Mouse (Mus musculus) inflammation-experienced regulatory T-cells, adult 16 weeks (primary cell): ENCODE data around the gene Zdhhc4. TPM values are rescaled to one million over a fixed set of nuclear protein-coding genes. Genes with fewer than 3 reads are reported as not detected.

Experiments used
- polyA plus RNA-seq: library from polyadenylated mRNA; unstranded; fragments of 100-300 nt; shearing (Covaris generic); gene quantifications from one replicate; pipeline ENCODE4 v1.2.1, GENCODE M21; 2017

Zdhhc4 gene
- 108 TPM for polyA plus RNA-seq

DNA sequence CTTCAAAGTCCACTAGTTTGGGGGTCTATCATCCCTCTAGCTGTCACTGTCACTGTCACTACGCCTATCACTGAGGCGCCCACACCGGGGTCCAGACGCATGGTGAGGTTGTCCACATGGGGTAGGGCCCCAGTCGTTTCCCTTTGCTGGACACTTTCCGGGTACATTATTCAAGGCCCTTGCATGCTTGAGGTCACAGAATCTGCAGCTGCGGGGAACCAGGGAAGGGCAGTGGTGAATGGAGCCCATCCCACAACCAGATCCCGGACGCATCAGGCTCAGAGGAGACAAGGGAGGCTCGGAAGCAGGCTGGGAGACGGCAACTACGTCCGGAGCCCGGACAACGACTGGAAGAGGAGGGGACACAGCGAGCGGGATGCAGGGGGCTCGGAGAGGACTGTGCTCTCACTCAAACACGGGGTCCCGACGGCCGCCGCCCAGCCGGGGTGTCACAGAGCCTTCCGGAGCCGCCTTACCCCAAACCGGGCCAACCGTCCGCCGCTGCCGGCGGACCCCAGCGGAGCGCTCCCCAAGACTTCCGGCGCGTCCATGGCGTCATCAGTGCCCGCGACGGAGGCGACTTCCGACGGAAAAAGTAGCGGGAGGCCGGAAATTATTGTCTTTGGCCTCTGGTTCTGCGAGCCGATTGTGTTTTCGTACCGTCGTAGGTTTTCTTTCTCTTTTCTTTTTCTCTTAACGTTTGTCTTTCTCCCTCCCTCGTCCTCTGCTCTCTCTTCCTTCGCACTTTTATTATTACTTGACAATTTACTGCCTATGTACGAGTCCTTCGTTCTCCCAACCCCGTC, at the start of gene Zdhhc4:
Gene Zdhhc4, minus strand, starts transcription at position 567 of the 806 bp plus-strand sequence.

DNA sequence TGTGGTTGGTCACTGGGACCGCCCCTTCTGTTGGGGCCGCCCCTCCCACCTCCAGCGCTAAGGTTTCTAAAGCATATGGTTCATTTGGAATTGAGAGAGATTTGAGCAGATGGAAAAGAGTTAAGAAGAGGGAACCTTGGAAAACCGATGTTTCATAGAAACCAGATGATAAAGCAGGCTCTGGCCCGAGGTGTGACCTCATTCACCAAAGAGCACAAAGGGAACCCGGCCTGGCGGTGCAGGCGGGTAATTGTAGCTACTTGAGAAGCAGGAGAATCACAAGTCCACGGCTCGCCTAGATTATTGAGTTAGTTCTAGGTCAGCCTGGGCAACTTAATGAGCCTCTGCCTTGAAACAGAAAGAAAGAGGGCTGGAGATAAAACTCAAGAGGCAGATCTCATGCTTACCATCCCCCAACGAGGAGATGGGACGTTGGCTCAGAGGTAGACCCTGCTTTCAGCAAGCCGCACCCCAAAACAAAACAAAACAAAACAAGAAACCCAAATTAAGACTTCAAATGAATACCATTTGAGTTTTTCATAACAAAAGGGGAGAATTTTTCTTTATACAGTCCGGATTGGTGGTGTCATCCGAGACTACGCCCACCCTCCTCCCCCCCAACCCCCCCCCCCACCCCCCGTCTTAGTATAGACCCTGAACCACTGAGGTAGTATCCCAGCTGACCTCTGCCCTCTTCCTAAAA, 27.8 kb upstream of the Zdhhc4 start, which contains the start of gene Grid2ip:
Gene Grid2ip, plus strand, starts transcription at position 653 of the 703 bp plus-strand sequence.

DNA sequence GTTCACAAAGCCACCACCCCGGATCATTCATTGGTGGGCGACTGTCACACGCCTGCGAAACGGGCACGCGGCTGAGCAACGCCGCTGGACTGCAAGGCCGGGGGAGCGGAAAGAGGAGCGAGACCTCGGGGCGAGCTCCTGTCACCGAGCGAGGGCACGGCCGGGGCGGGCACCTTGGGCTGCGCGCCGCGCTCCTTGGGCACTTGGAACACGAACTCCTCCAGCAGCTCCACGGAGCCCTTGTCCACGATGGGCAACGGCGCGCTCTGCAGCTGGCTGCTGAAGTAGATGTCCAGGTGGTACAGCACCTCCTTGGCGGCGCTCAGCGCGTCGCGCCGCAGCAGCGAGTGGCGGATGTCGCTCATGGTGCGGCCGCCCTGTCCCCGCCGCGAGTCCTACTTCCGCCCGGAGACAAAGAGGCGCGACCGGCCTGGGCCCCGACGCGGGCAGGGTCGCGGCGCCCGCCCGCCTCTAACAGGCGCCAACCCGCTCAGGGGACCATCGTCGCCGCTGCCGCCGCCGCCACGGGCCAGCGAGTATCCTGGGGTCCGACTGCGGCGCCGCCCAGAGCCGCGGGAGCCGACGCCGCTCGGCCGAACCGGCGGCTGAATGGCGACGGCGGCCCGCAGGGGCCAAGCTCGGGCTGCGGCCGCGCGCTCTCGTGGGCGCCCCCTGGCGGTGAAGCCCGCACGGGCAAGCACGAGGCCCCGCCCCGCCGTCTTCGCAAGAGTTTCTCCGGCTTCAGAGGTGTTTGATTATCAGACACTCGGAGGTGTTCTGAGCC, 14.1 kb downstream of the Zdhhc4 start, which contains the start of gene E130309D02Rik:
Gene E130309D02Rik, minus strand, starts transcription at position 631 of the 784 bp plus-strand sequence.

DNA sequence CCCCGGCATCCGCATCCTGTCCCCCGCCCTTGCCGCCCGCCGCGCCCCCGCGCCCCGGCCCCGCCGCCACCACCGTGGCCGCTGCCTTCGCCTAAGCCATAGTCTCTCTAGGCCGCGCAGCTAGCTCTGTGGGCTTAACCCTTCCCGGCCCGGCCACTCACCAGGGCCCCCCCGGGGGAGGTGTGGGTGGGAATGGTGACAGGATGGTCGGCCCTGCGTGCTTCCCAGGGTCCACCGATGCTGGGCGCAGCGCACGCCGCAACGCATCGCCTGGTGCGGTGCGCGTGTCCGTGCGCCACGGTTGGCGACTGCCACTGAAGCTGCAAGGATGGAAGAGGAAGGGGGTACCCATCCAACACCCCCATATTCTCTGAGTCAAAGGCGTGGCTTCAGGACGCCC, 35.7 kb downstream of the Zdhhc4 start, which contains the start of gene Zfp853:
Gene Zfp853, minus strand, starts transcription at position 220 of the 400 bp plus-strand sequence.

DNA sequence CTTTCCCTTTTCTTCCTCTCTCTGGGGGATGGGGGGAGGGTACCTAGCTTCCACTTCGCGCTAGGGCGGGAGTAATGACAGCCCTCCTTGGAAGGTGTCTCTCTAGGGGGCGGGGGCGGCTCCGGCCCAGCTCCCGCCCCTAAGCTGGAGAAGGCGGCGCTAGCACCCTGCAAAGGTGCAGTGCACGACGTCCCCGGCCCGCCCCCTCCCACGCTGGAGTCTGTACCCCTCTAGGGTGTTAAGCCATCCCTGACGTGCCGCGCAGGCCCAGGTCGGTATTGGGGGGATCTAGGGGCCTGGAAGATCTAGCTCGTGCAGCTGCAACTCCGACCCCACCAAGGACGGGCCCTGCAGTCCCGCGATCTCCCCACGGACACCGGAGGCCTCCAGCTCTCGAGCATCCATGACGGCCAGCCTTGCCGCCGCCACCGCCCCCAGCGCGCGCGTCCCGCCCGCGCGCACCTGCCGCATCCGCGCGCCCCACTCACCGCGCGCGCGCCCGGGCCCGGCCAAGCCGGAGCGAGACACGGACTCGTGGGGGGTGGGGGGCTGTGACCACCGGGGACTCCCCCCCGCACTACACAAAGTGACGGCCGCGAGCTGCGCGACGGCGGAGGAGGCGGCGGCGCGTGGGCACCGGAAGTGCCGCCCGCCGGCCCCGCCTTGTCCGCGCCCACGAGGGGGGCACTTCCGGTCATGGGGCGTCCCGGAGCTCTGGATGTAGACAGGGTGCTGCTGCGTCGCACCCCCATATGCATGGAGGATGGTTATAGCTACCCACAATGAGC, 59.5 kb downstream of the Zdhhc4 start, which contains the start of gene Zfp316:
Gene Zfp316, minus strand, starts transcription at position 660 of the 788 bp plus-strand sequence.

Other genes starting within 250 kb of the Zdhhc4 start
- gene Rnf216, start 216.3 kb downstream of the Zdhhc4 start, polyA plus RNA-seq: 67.7 TPM
- 0.10 TPM for gene Olfr718-ps1, start 181.7 kb downstream of the Zdhhc4 start, polyA plus RNA-seq
- gene Rbak, start 148.5 kb downstream of the Zdhhc4 start, polyA plus RNA-seq: 16.3 TPM
- gene Spdye4b, start 148.2 kb downstream of the Zdhhc4 start, polyA plus RNA-seq: not detected
- gene Spdye4a, start 102.4 kb downstream of the Zdhhc4 start, polyA plus RNA-seq: not detected
- gene Zfp12, start 94.1 kb downstream of the Zdhhc4 start, polyA plus RNA-seq: 13.1 TPM
- 0.13 TPM for gene Zfp316, start 59.2 kb downstream of the Zdhhc4 start, polyA plus RNA-seq
- not detected for gene Zfp853, start 35.6 kb downstream of the Zdhhc4 start, polyA plus RNA-seq
- gene E130309D02Rik, start 13.9 kb downstream of the Zdhhc4 start, polyA plus RNA-seq: 7.4 TPM
- gene Grid2ip, start 28.1 kb upstream of the Zdhhc4 start, polyA plus RNA-seq: not detected
- gene Kdelr2, start 74.6 kb upstream of the Zdhhc4 start, polyA plus RNA-seq: 35.8 TPM
- gene Daglb, start 135.3 kb upstream of the Zdhhc4 start, polyA plus RNA-seq: 19.8 TPM
- gene Rac1, start 198.8 kb upstream of the Zdhhc4 start, polyA plus RNA-seq: 22.1 TPM